Mouse (Mus musculus) cerebellum, adult 9-11 months (tissue): ENCODE results near the gene Gm4631.
"Not testable (repeated sequence)": the region's sequence is repeated elsewhere in the genome, so short reads cannot be mapped to it uniquely, and the experiment has no call there.

Experiments
- DNase-seq: peaks from one replicate; pipeline ENCODE4 v3.0.0; 2022

Gene Gm4631

DNA sequence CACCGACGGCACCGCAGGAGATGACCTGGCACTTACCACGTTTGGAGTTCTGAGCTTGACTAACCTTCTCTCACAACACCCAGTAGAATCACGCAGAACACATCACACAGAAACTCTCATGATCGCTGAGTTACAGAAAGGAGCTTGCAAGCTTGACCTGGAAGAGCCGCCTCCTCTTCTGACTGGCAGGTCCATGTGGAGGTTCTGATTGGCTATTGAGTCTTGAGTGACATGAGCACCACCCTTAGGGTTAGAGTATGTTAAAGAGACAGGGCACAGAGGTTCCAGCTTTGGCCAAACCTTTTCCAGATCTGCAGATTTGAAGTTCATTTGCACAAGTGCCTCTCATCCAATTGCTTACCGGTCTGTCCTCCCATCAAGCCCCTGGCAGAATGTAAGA lies at the start of gene Gm4631:
Gene Gm4631 (minus strand): TSS at position 101 of the 400 bp plus-strand sequence.
- DNase-seq: not testable (repeated sequence)

DNA sequence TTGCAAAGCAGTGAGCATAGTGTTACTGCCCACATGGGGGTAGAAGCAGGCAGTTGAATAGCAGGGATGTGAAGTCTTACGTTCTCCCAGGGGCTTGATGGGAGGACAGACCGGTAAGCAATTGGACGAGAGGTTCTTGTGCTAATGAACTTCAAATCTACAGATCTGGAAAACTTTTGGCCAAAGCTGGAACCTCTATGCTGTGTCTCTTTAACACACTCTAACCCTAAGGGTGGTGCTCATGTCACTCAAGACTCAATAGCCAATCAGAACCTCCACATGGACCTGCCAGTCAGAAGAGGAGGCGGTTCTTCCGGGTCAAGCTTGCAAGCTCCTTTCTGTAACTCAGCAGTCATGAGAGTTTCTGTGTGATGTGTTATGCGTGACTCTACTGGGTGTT lies 34.1 kb upstream of the Gm4631 start, which contains the start of gene Zfp968:
Gene Zfp968 (plus strand): TSS at position 301 of the 400 bp plus-strand sequence.
- not testable (repeated sequence) for DNase-seq

DNA sequence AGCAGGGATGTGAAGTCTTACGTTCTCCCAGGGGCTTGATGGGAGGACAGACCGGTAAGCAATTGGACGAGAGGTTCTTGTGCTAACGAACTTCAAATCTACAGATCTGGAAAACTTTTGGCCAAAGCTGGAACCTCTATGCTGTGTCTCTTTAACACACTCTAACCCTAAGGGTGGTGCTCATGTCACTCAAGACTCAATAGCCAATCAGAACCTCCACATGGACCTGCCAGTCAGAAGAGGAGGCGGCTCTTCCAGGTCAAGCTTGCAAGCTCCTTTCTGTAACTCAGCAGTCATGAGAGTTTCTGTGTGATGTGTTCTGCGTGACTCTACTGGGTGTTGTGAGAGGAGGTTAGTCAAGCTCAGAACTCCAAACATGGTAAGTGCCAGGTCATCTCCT lies 63.2 kb downstream of the Gm4631 start, which contains the start of gene Gm14440:
Gene Gm14440 (plus strand): TSS at position 301 of the 400 bp plus-strand sequence.
- DNase-seq: not testable (repeated sequence)
